Mouse (Mus musculus) embryonic facial prominence, embryonic 11.5 days (tissue): ENCODE data around the gene Usp21. TPM values are rescaled to one million over a fixed set of nuclear protein-coding genes. Genes with fewer than 3 reads are reported as not detected.
A peak's percentile ranks its signal among the peaks of the same experiment; 100 is the strongest.

Experiments
- ATAC-seq: fragments of 200-750 bp; cut with Nextera tagmentation; replicated peaks from 2 replicates; pipeline ENCODE4 v1.8.0; 2017; ENCODE audit warnings: low read depth; ENCODE audit not compliant: insufficient number of reproducible peaks, low FRiP score, low TSS enrichment
- DNase-seq: peaks from one replicate; pipeline ENCODE4 v3.0.0-alpha.2; 2015; ENCODE audit warnings: low spot score
- H3K27ac ChIP-seq: fragments of 300-500 bp; sonication (generic); replicated peaks from 2 replicates; pipeline ENCODE4 v1.5.1; 2014; ENCODE audit warnings: mild to moderate bottlenecking, low read depth, low read length, control low read depth
- H3K27me3 ChIP-seq: fragments of 300-500 bp; sonication (generic); 2 replicates; pipeline ENCODE4 v1.6.1; 2014; ENCODE audit warnings: mild to moderate bottlenecking, low read length, moderate library complexity, mixed read lengths; ENCODE audit not compliant: control insufficient read depth, insufficient read depth
- H3K36me3 ChIP-seq: fragments of 300-500 bp; sonication (generic); replicated peaks from 2 replicates; pipeline ENCODE4 v1.6.1; 2014; ENCODE audit warnings: low read depth, mild to moderate bottlenecking, low read length, moderate library complexity, mixed read lengths; ENCODE audit not compliant: control insufficient read depth, insufficient read depth
- H3K4me1 ChIP-seq: fragments of 300-500 bp; sonication (generic); 2 replicates; pipeline ENCODE4 v1.6.1; 2014; ENCODE audit warnings: low read length, mixed read lengths; ENCODE audit not compliant: control insufficient read depth, insufficient read depth
- H3K4me2 ChIP-seq: fragments of 300-500 bp; sonication (generic); 2 replicates; pipeline ENCODE4 v1.6.1; 2014; ENCODE audit warnings: low read depth, mild to moderate bottlenecking, control low read depth, low read length, moderate library complexity
- H3K4me3 ChIP-seq: fragments of 300-500 bp; sonication (generic); 2 replicates; pipeline ENCODE4 v1.5.1; 2014; ENCODE audit warnings: low read depth, low read length, control low read depth
- H3K9ac ChIP-seq: fragments of 300-500 bp; sonication (generic); replicated peaks from 2 replicates; pipeline ENCODE4 v1.6.1; 2014; ENCODE audit warnings: mild to moderate bottlenecking, control low read depth, low read length
- H3K9me3 ChIP-seq: fragments of 300-500 bp; sonication (generic); replicated peaks from 2 replicates; pipeline ENCODE4 v1.6.1; 2016; ENCODE audit warnings: mild to moderate bottlenecking, low read length, inconsistent platforms, mixed read lengths; ENCODE audit not compliant: control insufficient read depth
- WGBS: fragments of 180-500 bp; shearing (Covaris S2); extraction: QIAGEN DNeasy Blood & Tissue Kit; methylation state at CpG from one replicate; pipeline ENCODE4 v1.1.7; 2014; 5-methylcytosine and 5-hydroxymethylcytosine counted together
- polyA plus RNA-seq: library from polyadenylated mRNA; unstranded; fragments of >200 nt; fragmentation: Nextera tagmentation; extraction: Ambion mirVana; gene quantifications from 2 replicates; pipeline ENCODE4 v1.2.1, GENCODE M21; 2014

Gene Usp21
- polyA plus RNA-seq, 1 experiment from 2014 or later, result 96.1 TPM

GRCm38 (mm10) chr1:171283188-171284160, 4.3 kb downstream of the Usp21 start:
- DNase-seq, result no peak
- H3K9me3 ChIP-seq, result no peaks in the 10 kb centered on the region
- H3K4me1 ChIP-seq, result peaks cover 6% of the 10 kb centered on the region; the same call in 1 of the 2 replicates
- no peak overlapping the region for H3K4me2 ChIP-seq
- no peak overlapping the region for H3K27ac ChIP-seq
- no peak overlapping the region for H3K9ac ChIP-seq
- no peak for ATAC-seq
- 93% methylated on average over 18 of the region's 18 CpGs for WGBS
- H3K27me3 ChIP-seq, result no peaks in the 10 kb centered on the region
- H3K4me3 ChIP-seq, result no peak overlapping the region
- H3K36me3 ChIP-seq, result no peaks in the 10 kb centered on the region

GRCm38 (mm10) chr1:171282086-171282805, 5.5 kb downstream of the Usp21 start:
- Histone ChIP-seq H3K36me3 (no peaks in the 10 kb centered on the region), H3K4me2 (no peak overlapping the region; the same call in 1 of the 2 replicates), H3K27ac (no peak overlapping the region), H3K4me1 (peaks cover 6% of the 10 kb centered on the region; the same call in 1 of the 2 replicates), H3K27me3 (no peaks in the 10 kb centered on the region), H3K9ac (no peak overlapping the region), H3K4me3 (peak overlapping the region; percentile 47; the same call in 1 of the 2 replicates), H3K9me3 (no peaks in the 10 kb centered on the region)
- no peak for DNase-seq
- no peak for ATAC-seq
- WGBS, result 82% methylated on average over 18 of the region's 18 CpGs

DNA sequence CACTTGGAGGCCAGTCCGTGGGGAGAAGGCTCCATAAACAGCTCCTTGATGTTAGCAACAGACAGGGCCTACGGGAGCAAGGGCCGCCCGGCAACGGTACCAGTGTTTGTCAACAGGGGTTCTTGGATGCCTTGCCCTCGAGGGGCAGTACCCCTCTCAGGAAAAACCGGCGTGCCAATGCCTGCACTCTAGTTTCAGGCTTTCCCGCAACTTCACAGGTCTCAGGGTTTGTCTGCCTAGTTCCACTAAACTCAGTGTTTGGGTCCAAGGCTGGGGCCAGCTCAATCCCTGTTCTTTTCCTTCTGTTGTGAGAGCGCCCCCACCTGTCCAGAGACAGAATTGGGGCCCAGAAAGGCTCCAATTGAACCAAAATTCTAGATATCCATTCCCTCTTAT, 6.3 kb downstream of the Usp21 start:
- peaks cover 6% of the 10 kb centered on the region; the same call in 1 of the 2 replicates for H3K4me1 ChIP-seq
- H3K9me3 ChIP-seq, result no peaks in the 10 kb centered on the region
- peak overlapping the region; percentile 64 for H3K9ac ChIP-seq
- H3K4me2 ChIP-seq, result peak overlapping the region; percentile 72
- ATAC-seq (peak; percentile 12), DNase-seq (peak; percentile 82)
- peak overlapping the region; percentile 81 for H3K27ac ChIP-seq
- H3K4me3 ChIP-seq, result peak overlapping the region; percentile 47
- no peaks in the 10 kb centered on the region for H3K27me3 ChIP-seq
- no peaks in the 10 kb centered on the region; the same call in 1 of the 2 replicates for H3K36me3 ChIP-seq
- WGBS, result 1% methylated on average over 10 of the region's 10 CpGs

GRCm38 (mm10) chr1:171280916-171281527, 6.8 kb downstream of the Usp21 start, which contains the start of gene Ppox:
TSS of gene Ppox (minus strand) at chr1:171281186.
- Histone ChIP-seq H3K4me1 (peaks cover 6% of the 10 kb centered on the region; the same call in 1 of the 2 replicates), H3K27ac (peak within 1 kb of the TSS; percentile 81), H3K9ac (peak within 1 kb of the TSS; percentile 78), H3K9me3 (no peaks in the 10 kb centered on the region), H3K27me3 (no peaks in the 10 kb centered on the region), H3K4me3 (peak within 1 kb of the TSS; percentile 70), H3K4me2 (peak within 1 kb of the TSS; percentile 78), H3K36me3 (no peaks in the 10 kb centered on the region; the same call in none of the 2 replicates)
- WGBS, result under 1% methylated on average over 26 of the region's 26 CpGs
- peak; percentile 97 for DNase-seq
- peak; percentile 97 for ATAC-seq

- H3K9ac ChIP-seq, result peak overlapping the region; percentile 78
- H3K27ac ChIP-seq, result no peak overlapping the region
- 2% methylated on average over 25 of the region's 25 CpGs for WGBS
- H3K4me3 ChIP-seq, result peak overlapping the region; percentile 70
- H3K36me3 ChIP-seq, result peaks cover 3% of the 10 kb centered on the region
- ATAC-seq, result peak; percentile 2
- peak overlapping the region; percentile 78 for H3K4me2 ChIP-seq
- peaks cover 6% of the 10 kb centered on the region; the same call in 1 of the 2 replicates for H3K4me1 ChIP-seq
- no peaks in the 10 kb centered on the region for H3K9me3 ChIP-seq
- no peaks in the 10 kb centered on the region for H3K27me3 ChIP-seq
- DNase-seq, result peak; percentile 12
Observed at GRCm38 (mm10) chr1:171280250-171280915, 7.4 kb downstream of the Usp21 start.

DNA sequence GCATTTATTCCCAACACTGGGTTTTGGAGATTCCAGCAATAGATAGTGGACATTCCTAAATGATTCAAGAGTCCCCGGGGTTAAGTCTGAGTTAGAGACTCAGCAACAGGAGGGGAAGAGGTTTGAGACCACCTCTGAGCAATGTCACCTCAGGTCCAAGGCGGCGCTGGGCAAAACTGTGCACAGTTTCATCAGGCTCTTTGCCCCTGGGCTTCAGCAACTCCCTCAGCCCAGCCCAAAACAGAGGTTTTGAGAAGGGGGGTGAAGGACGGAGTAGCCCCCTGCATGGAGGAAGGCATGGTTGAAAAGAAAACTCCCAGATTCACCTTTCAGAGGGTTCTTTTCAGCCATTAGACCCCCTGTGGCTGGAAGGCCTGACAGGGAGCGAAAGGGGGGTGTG, 8.1 kb downstream of the Usp21 start:
- H3K36me3 ChIP-seq, result peaks cover 6% of the 10 kb centered on the region
- ATAC-seq, result no peak

GRCm38 (mm10) chr1:171279012-171279705, 8.6 kb downstream of the Usp21 start:
- H3K36me3 ChIP-seq, result peaks cover 6% of the 10 kb centered on the region
- no peaks in the 10 kb centered on the region for H3K27me3 ChIP-seq
- WGBS, result 84% methylated on average over 14 of the region's 14 CpGs
- no peak overlapping the region for H3K27ac ChIP-seq
- no peak overlapping the region for H3K4me2 ChIP-seq
- H3K4me3 ChIP-seq, result no peak overlapping the region
- DNase-seq (no peak), ATAC-seq (no peak)
- H3K9me3 ChIP-seq, result no peaks in the 10 kb centered on the region
- H3K4me1 ChIP-seq, result peaks cover 6% of the 10 kb centered on the region; the same call in 1 of the 2 replicates
- peak overlapping the region; percentile 9; the same call in 1 of the 2 replicates for H3K9ac ChIP-seq

More for the DNA sequence above, 8.1 kb downstream of the Usp21 start:
- Histone ChIP-seq H3K4me3 (peak overlapping the region; percentile 70), H3K4me1 (peaks cover 6% of the 10 kb centered on the region; the same call in 1 of the 2 replicates), H3K27ac (no peak overlapping the region), H3K9me3 (no peaks in the 10 kb centered on the region), H3K27me3 (no peaks in the 10 kb centered on the region), H3K9ac (peak overlapping the region; percentile 78), H3K4me2 (peak overlapping the region; percentile 78)
- 55% methylated on average over 5 of the region's 5 CpGs for WGBS
- DNase-seq, result no peak
